Mouse (Mus musculus): ENCODE measurements around the gene Coil. TPM values are rescaled to one million over a fixed set of nuclear protein-coding genes. Genes with fewer than 3 reads are reported as not detected.

Gene Coil
- polyA plus RNA-seq, 1 experiment from 2014 or later = 24.2 TPM

GRCm38 (mm10) chr11:88998974-88999722 lies 29.1 kb downstream of the Coil start, which contains the start of gene Trim25:
Gene Trim25 (plus strand): TSS chr11:88999376.
- Histone ChIP-seq H3K27me3 (ENCODE audit: control insufficient read depth, insufficient read depth, low read length) (peaks cover 14% of the 10 kb centered on the region), H3K4me2 (peak within 1 kb of the TSS; percentile 50), H3K9me3 (ENCODE audit: control insufficient read depth, low read length) (no peaks in the 10 kb centered on the region), H3K36me3 (ENCODE audit: control insufficient read depth, insufficient read depth, low read length) (no peaks in the 10 kb centered on the region), H3K4me1 (ENCODE audit: control insufficient read depth, insufficient read depth, low read length) (no peaks in the 10 kb centered on the region), H3K27ac (ENCODE audit: low read depth, low read length) (no peak within 1 kb of the TSS), H3K4me3 (ENCODE audit: low read depth, low read length) (peak within 1 kb of the TSS; percentile 37), H3K9ac (ENCODE audit: low read length) (peak within 1 kb of the TSS; percentile 40)
- peak; percentile 96 for DNase-seq (ENCODE audit: low spot score, missing footprints)
- ATAC-seq (ENCODE audit: low FRiP score) = peak; percentile 57; the same call in 1 of the 2 replicates
- 3% methylated on average over 48 of the region's 48 CpGs for WGBS

- Histone ChIP-seq H3K9ac (ENCODE audit: low read length) (peak overlapping the region; percentile 40), H3K4me3 (ENCODE audit: low read depth, low read length) (peak overlapping the region; percentile 37), H3K27me3 (ENCODE audit: control insufficient read depth, insufficient read depth, low read length) (peaks cover 14% of the 10 kb centered on the region), H3K4me2 (peak overlapping the region; percentile 50), H3K9me3 (ENCODE audit: control insufficient read depth, low read length) (no peaks in the 10 kb centered on the region), H3K27ac (ENCODE audit: low read depth, low read length) (no peak overlapping the region), H3K36me3 (ENCODE audit: control insufficient read depth, insufficient read depth, low read length) (no peaks in the 10 kb centered on the region), H3K4me1 (ENCODE audit: control insufficient read depth, insufficient read depth, low read length) (no peaks in the 10 kb centered on the region)
- DNase-seq (ENCODE audit: low spot score, missing footprints) = peak; percentile 88
- ATAC-seq (ENCODE audit: low FRiP score) = no peak
- 26% methylated on average over 33 of the region's 33 CpGs for WGBS
Observed at GRCm38 (mm10) chr11:88999723-89000526, 29.9 kb downstream of the Coil start.

- no peaks in the 10 kb centered on the region for H3K9me3 ChIP-seq (ENCODE audit: control insufficient read depth, low read length)
- H3K9ac ChIP-seq (ENCODE audit: low read length) = no peak overlapping the region
Observed at GRCm38 (mm10) chr11:89000527-89000819, 30.4 kb downstream of the Coil start.

GRCm38 (mm10) chr11:89001569-89001968 lies 31.5 kb downstream of the Coil start:
- Histone ChIP-seq H3K36me3 (ENCODE audit: control insufficient read depth, insufficient read depth, low read length) (no peaks in the 10 kb centered on the region), H3K4me3 (ENCODE audit: low read depth, low read length) (no peak overlapping the region), H3K9me3 (ENCODE audit: control insufficient read depth, low read length) (no peaks in the 10 kb centered on the region), H3K27me3 (ENCODE audit: control insufficient read depth, insufficient read depth, low read length) (peaks cover 14% of the 10 kb centered on the region), H3K4me1 (ENCODE audit: control insufficient read depth, insufficient read depth, low read length) (no peaks in the 10 kb centered on the region), H3K9ac (ENCODE audit: low read length) (no peak overlapping the region), H3K27ac (ENCODE audit: low read depth, low read length) (no peak overlapping the region), H3K4me2 (no peak overlapping the region)
- 95% methylated on average over 7 of the region's 7 CpGs for WGBS
- DNase-seq (ENCODE audit: low spot score, missing footprints) = no peak
- no peak for ATAC-seq (ENCODE audit: low FRiP score)

More at GRCm38 (mm10) chr11:89000527-89000819, 30.4 kb downstream of the Coil start:
- Histone ChIP-seq H3K36me3 (ENCODE audit: control insufficient read depth, insufficient read depth, low read length) (no peaks in the 10 kb centered on the region), H3K27me3 (ENCODE audit: control insufficient read depth, insufficient read depth, low read length) (peaks cover 14% of the 10 kb centered on the region), H3K27ac (ENCODE audit: low read depth, low read length) (no peak overlapping the region), H3K4me2 (no peak overlapping the region), H3K4me3 (ENCODE audit: low read depth, low read length) (no peak overlapping the region), H3K4me1 (ENCODE audit: control insufficient read depth, insufficient read depth, low read length) (no peaks in the 10 kb centered on the region)
- ATAC-seq (ENCODE audit: low FRiP score) = no peak
- DNase-seq (ENCODE audit: low spot score, missing footprints) = no peak

GRCm38 (mm10) chr11:89002068-89002467 lies 32.0 kb downstream of the Coil start:
- DNase-seq (ENCODE audit: low spot score, missing footprints) (no peak), ATAC-seq (ENCODE audit: low FRiP score) (no peak)
- H3K36me3 ChIP-seq (ENCODE audit: control insufficient read depth, insufficient read depth, low read length) = no peaks in the 10 kb centered on the region
- H3K27me3 ChIP-seq (ENCODE audit: control insufficient read depth, insufficient read depth, low read length) = peaks cover 14% of the 10 kb centered on the region
- 92% methylated on average over 5 of the region's 5 CpGs for WGBS
- H3K4me3 ChIP-seq (ENCODE audit: low read depth, low read length) = no peak overlapping the region
- H3K9me3 ChIP-seq (ENCODE audit: control insufficient read depth, low read length) = no peaks in the 10 kb centered on the region
- H3K4me1 ChIP-seq (ENCODE audit: control insufficient read depth, insufficient read depth, low read length) = no peaks in the 10 kb centered on the region
- no peak overlapping the region for H3K9ac ChIP-seq (ENCODE audit: low read length)
- no peak overlapping the region for H3K27ac ChIP-seq (ENCODE audit: low read depth, low read length)
- H3K4me2 ChIP-seq = no peak overlapping the region

- no peaks in the 10 kb centered on the region for H3K9me3 ChIP-seq (ENCODE audit: control insufficient read depth, low read length)
- ATAC-seq (ENCODE audit: low FRiP score) = no peak
- DNase-seq (ENCODE audit: low spot score, missing footprints) = no peak
- no peak overlapping the region for H3K9ac ChIP-seq (ENCODE audit: low read length)
- H3K4me1 ChIP-seq (ENCODE audit: control insufficient read depth, insufficient read depth, low read length) = no peaks in the 10 kb centered on the region
- H3K4me3 ChIP-seq (ENCODE audit: low read depth, low read length) = no peak overlapping the region
- WGBS = 93% methylated on average over 5 of the region's 5 CpGs
- peaks cover 14% of the 10 kb centered on the region for H3K27me3 ChIP-seq (ENCODE audit: control insufficient read depth, insufficient read depth, low read length)
- no peak overlapping the region for H3K4me2 ChIP-seq
- H3K36me3 ChIP-seq (ENCODE audit: control insufficient read depth, insufficient read depth, low read length) = no peaks in the 10 kb centered on the region
- no peak overlapping the region for H3K27ac ChIP-seq (ENCODE audit: low read depth, low read length)
Observed at GRCm38 (mm10) chr11:89002621-89003020, 32.6 kb downstream of the Coil start.

GRCm38 (mm10) chr11:89003078-89003477 lies 33.0 kb downstream of the Coil start:
- H3K4me1 ChIP-seq (ENCODE audit: control insufficient read depth, insufficient read depth, low read length) = no peaks in the 10 kb centered on the region
- ATAC-seq (ENCODE audit: low FRiP score) (no peak), DNase-seq (ENCODE audit: low spot score, missing footprints) (no peak)
- H3K27ac ChIP-seq (ENCODE audit: low read depth, low read length) = no peak overlapping the region
- H3K9ac ChIP-seq (ENCODE audit: low read length) = no peak overlapping the region
- H3K9me3 ChIP-seq (ENCODE audit: control insufficient read depth, low read length) = no peaks in the 10 kb centered on the region
- WGBS = 76% methylated on average over 6 of the region's 6 CpGs
- no peaks in the 10 kb centered on the region for H3K36me3 ChIP-seq (ENCODE audit: control insufficient read depth, insufficient read depth, low read length)
- no peak overlapping the region for H3K4me2 ChIP-seq
- H3K27me3 ChIP-seq (ENCODE audit: control insufficient read depth, insufficient read depth, low read length) = peaks cover 14% of the 10 kb centered on the region
- H3K4me3 ChIP-seq (ENCODE audit: low read depth, low read length) = no peak overlapping the region

GRCm38 (mm10) chr11:89003726-89004125 lies 33.7 kb downstream of the Coil start:
- Histone ChIP-seq H3K4me2 (no peak overlapping the region), H3K9me3 (ENCODE audit: control insufficient read depth, low read length) (no peaks in the 10 kb centered on the region), H3K4me3 (ENCODE audit: low read depth, low read length) (no peak overlapping the region), H3K27me3 (ENCODE audit: control insufficient read depth, insufficient read depth, low read length) (peaks cover 14% of the 10 kb centered on the region), H3K4me1 (ENCODE audit: control insufficient read depth, insufficient read depth, low read length) (no peaks in the 10 kb centered on the region), H3K36me3 (ENCODE audit: control insufficient read depth, insufficient read depth, low read length) (no peaks in the 10 kb centered on the region), H3K9ac (ENCODE audit: low read length) (no peak overlapping the region), H3K27ac (ENCODE audit: low read depth, low read length) (no peak overlapping the region)
- WGBS = 84% methylated on average over 4 of the region's 4 CpGs
- no peak for DNase-seq (ENCODE audit: low spot score, missing footprints)
- no peak for ATAC-seq (ENCODE audit: low FRiP score)

GRCm38 (mm10) chr11:89005473-89005872 lies 35.4 kb downstream of the Coil start:
- Histone ChIP-seq H3K9me3 (ENCODE audit: control insufficient read depth, low read length) (no peaks in the 10 kb centered on the region), H3K27me3 (ENCODE audit: control insufficient read depth, insufficient read depth, low read length) (no peaks in the 10 kb centered on the region), H3K4me2 (no peak overlapping the region), H3K4me3 (ENCODE audit: low read depth, low read length) (no peak overlapping the region), H3K9ac (ENCODE audit: low read length) (no peak overlapping the region), H3K36me3 (ENCODE audit: control insufficient read depth, insufficient read depth, low read length) (no peaks in the 10 kb centered on the region), H3K4me1 (ENCODE audit: control insufficient read depth, insufficient read depth, low read length) (no peaks in the 10 kb centered on the region), H3K27ac (ENCODE audit: low read depth, low read length) (no peak overlapping the region)
- DNase-seq (ENCODE audit: low spot score, missing footprints) (no peak), ATAC-seq (ENCODE audit: low FRiP score) (no peak)
- 84% methylated on average over 5 of the region's 5 CpGs for WGBS

Measured in midbrain, embryonic 11.5 days (tissue).